Mouse (Mus musculus) intestine, embryonic 14.5 days (tissue): ENCODE measurements at regions not wholly inside any gene's neighbourhood (a gene's known extent, or its start where the extent isn't known, plus 50 kb on each side); places are given as distances from the start of the nearest gene placed in this dataset.

Experiments used
- ATAC-seq: fragments of 200-750 bp; cut with Nextera tagmentation; replicated peaks from 2 replicates; pipeline ENCODE4 v1.8.0; 2017; ENCODE audit warnings: low read depth, moderate number of reproducible peaks, moderate TSS enrichment, moderate library complexity; ENCODE audit not compliant: low FRiP score, low TSS enrichment
- DNase-seq: peaks from one replicate; pipeline ENCODE4 v3.0.0-alpha.2; 2018; ENCODE audit warnings: low spot score
- H3K27ac ChIP-seq: fragments of 300-500 bp; sonication (generic); 2 replicates; pipeline ENCODE4 v1.5.1; 2014; ENCODE audit warnings: low read depth, mild to moderate bottlenecking, control low read depth
- H3K27me3 ChIP-seq: fragments of 300-500 bp; sonication (generic); replicated peaks from 2 replicates; pipeline ENCODE4 v1.6.1; 2014; ENCODE audit warnings: low read length, control low read depth; ENCODE audit not compliant: control insufficient read depth, insufficient read depth
- H3K36me3 ChIP-seq: fragments of 300-500 bp; sonication (generic); 2 replicates; pipeline ENCODE4 v1.6.1; 2014; ENCODE audit warnings: low read length, control low read depth; ENCODE audit not compliant: control insufficient read depth, insufficient read depth
- H3K4me1 ChIP-seq: fragments of 300-500 bp; sonication (generic); replicated peaks from 2 replicates; pipeline ENCODE4 v1.6.1; 2014; ENCODE audit warnings: low read length, control low read depth, mixed read lengths; ENCODE audit not compliant: control insufficient read depth, insufficient read depth
- H3K4me2 ChIP-seq: fragments of 300-500 bp; sonication (generic); 2 replicates; pipeline ENCODE4 v1.6.1; 2014; ENCODE audit warnings: low read length
- H3K4me3 ChIP-seq: fragments of 300-500 bp; sonication (generic); 2 replicates; pipeline ENCODE4 v1.5.1; 2014; ENCODE audit warnings: low read depth, low read length, control low read depth, mixed read lengths
- H3K9ac ChIP-seq: fragments of 300-500 bp; sonication (generic); 2 replicates; pipeline ENCODE4 v1.6.1; 2014; ENCODE audit warnings: mild to moderate bottlenecking, low read length
- H3K9me3 ChIP-seq: fragments of 300-500 bp; sonication (generic); 2 replicates; pipeline ENCODE4 v1.6.1; 2016; ENCODE audit warnings: low read length, control low read depth; ENCODE audit not compliant: control insufficient read depth
- WGBS: fragments of 180-500 bp; shearing (Covaris S2); extraction: QIAGEN DNeasy Blood & Tissue Kit; methylation state at CpG from one replicate; pipeline ENCODE4 v1.1.7; 2014; 5-methylcytosine and 5-hydroxymethylcytosine counted together

GRCm38 (mm10) chr12:8421271-8421567, 78.6 kb downstream of the Rhob start:
- Histone ChIP-seq H3K4me2 (no peak overlapping the region), H3K36me3 (no peaks in the 10 kb centered on the region), H3K27me3 (no peaks in the 10 kb centered on the region), H3K4me1 (no peaks in the 10 kb centered on the region), H3K4me3 (no peak overlapping the region), H3K27ac (no peak overlapping the region), H3K9ac (no peak overlapping the region), H3K9me3 (no peaks in the 10 kb centered on the region)
- DNase-seq (no peak), ATAC-seq (no peak)
- 80% methylated on average over 3 of the region's 3 CpGs for WGBS

- ATAC-seq (no peak), DNase-seq (no peak)
- no peaks in the 10 kb centered on the region for H3K27me3 ChIP-seq
- H3K4me3 ChIP-seq, result no peak overlapping the region
- H3K4me1 ChIP-seq, result no peaks in the 10 kb centered on the region
- no peak overlapping the region for H3K27ac ChIP-seq
- H3K36me3 ChIP-seq, result no peaks in the 10 kb centered on the region
- no peaks in the 10 kb centered on the region for H3K9me3 ChIP-seq
- H3K4me2 ChIP-seq, result no peak overlapping the region
- H3K9ac ChIP-seq, result no peak overlapping the region
- 67% methylated on average over 9 of the region's 9 CpGs for WGBS
These were observed 79.1 kb downstream of the Rhob start for GRCm38 (mm10) chr12:8420511-8421270.

- Histone ChIP-seq H3K27me3 (no peaks in the 10 kb centered on the region), H3K36me3 (no peaks in the 10 kb centered on the region), H3K9ac (no peak overlapping the region), H3K9me3 (no peaks in the 10 kb centered on the region), H3K4me3 (no peak overlapping the region), H3K27ac (no peak overlapping the region), H3K4me2 (no peak overlapping the region), H3K4me1 (no peaks in the 10 kb centered on the region)
- WGBS, result 74% methylated on average over 5 of the region's 5 CpGs
- DNase-seq, result no peak
- no peak for ATAC-seq
These were observed 80.9 kb downstream of the Rhob start for GRCm38 (mm10) chr12:8418890-8419289.

GRCm38 (mm10) chr12:8417127-8417790, 82.5 kb downstream of the Rhob start:
- H3K27me3 ChIP-seq, result no peaks in the 10 kb centered on the region
- H3K4me2 ChIP-seq, result no peak overlapping the region
- WGBS, result 69% methylated on average over 8 of the region's 8 CpGs
- no peak overlapping the region for H3K27ac ChIP-seq
- H3K9ac ChIP-seq, result no peak overlapping the region
- H3K4me3 ChIP-seq, result no peak overlapping the region
- no peak for ATAC-seq
- H3K9me3 ChIP-seq, result no peaks in the 10 kb centered on the region
- DNase-seq, result no peak
- no peaks in the 10 kb centered on the region for H3K36me3 ChIP-seq
- H3K4me1 ChIP-seq, result no peaks in the 10 kb centered on the region

- no peak overlapping the region for H3K4me3 ChIP-seq
- H3K4me1 ChIP-seq, result peaks cover 3% of the 10 kb centered on the region; the same call in 1 of the 2 replicates
- no peak for ATAC-seq
- no peak for DNase-seq
- H3K27ac ChIP-seq, result no peak overlapping the region
- no peak overlapping the region for H3K9ac ChIP-seq
- no peaks in the 10 kb centered on the region for H3K9me3 ChIP-seq
- H3K36me3 ChIP-seq, result no peaks in the 10 kb centered on the region
- whole genome bisulfite sequencing, result 94% methylated on average over 2 of the region's 2 CpGs
- H3K4me2 ChIP-seq, result no peak overlapping the region
- no peaks in the 10 kb centered on the region for H3K27me3 ChIP-seq
These were observed 87.7 kb downstream of the Rhob start for GRCm38 (mm10) chr12:8412125-8412524.

- ATAC-seq, result 0 out of 2 replicates have a peak, but pooled peaks have one; percentile 40
- Histone ChIP-seq H3K36me3 (no peaks in the 10 kb centered on the region), H3K9me3 (no peaks in the 10 kb centered on the region), H3K27ac (no peak overlapping the region), H3K4me1 (peaks cover 3% of the 10 kb centered on the region; the same call in 1 of the 2 replicates), H3K4me3 (no peak overlapping the region), H3K27me3 (no peaks in the 10 kb centered on the region), H3K9ac (no peak overlapping the region), H3K4me2 (peak overlapping the region; percentile 25; the same call in 1 of the 2 replicates)
- 52% methylated on average over 23 of the region's 24 CpGs for WGBS
- no peak for DNase-seq
These were observed 89.1 kb downstream of the Rhob start for GRCm38 (mm10) chr12:8410410-8411341.

GRCm38 (mm10) chr12:8402084-8402483, 88.9 kb downstream of the Hs1bp3 start:
- ATAC-seq, result peak; percentile 71; the same call in 1 of the 2 replicates
- Histone ChIP-seq H3K9me3 (no peaks in the 10 kb centered on the region), H3K9ac (no peak overlapping the region), H3K4me3 (no peak overlapping the region), H3K27me3 (no peaks in the 10 kb centered on the region), H3K36me3 (no peaks in the 10 kb centered on the region), H3K27ac (peak overlapping the region; percentile 11; the same call in 1 of the 2 replicates), H3K4me2 (no peak overlapping the region), H3K4me1 (peaks cover 9% of the 10 kb centered on the region)
- 21% methylated on average over 5 of the region's 5 CpGs for WGBS
- DNase-seq, result no peak

- 84% methylated on average over 2 of the region's 2 CpGs for WGBS
- H3K4me2 ChIP-seq, result no peak overlapping the region
- ATAC-seq, result no peak
- no peak overlapping the region for H3K4me3 ChIP-seq
- H3K27me3 ChIP-seq, result no peaks in the 10 kb centered on the region
- H3K4me1 ChIP-seq, result peaks cover 9% of the 10 kb centered on the region
- no peaks in the 10 kb centered on the region for H3K36me3 ChIP-seq
- H3K9me3 ChIP-seq, result no peaks in the 10 kb centered on the region
- no peak overlapping the region for H3K9ac ChIP-seq
- no peak overlapping the region for H3K27ac ChIP-seq
- no peak for DNase-seq
These were observed 88.1 kb downstream of the Hs1bp3 start for GRCm38 (mm10) chr12:8401376-8401775.
